Mouse (Mus musculus) liver, embryonic 14.5 days (tissue): ENCODE data around the gene Mamdc4. TPM values are rescaled to one million over a fixed set of nuclear protein-coding genes. Genes with fewer than 3 reads are reported as not detected.

Experiments used
- ATAC-seq: fragments of 200-750 bp; cut with Nextera tagmentation; 2 replicates; pipeline ENCODE4 v1.8.0; 2017; ENCODE audit warnings: moderate number of reproducible peaks, mild to moderate bottlenecking, moderate library complexity; ENCODE audit not compliant: insufficient read depth
- DNase-seq, 3 experiments: peaks; one replicate each; pipeline ENCODE4 v3.0.0-alpha.2; 2012 to 2013; ENCODE audit warnings: low read depth in 3 of 3, low spot score in 3 of 3
- H3K27ac ChIP-seq: fragments of 300-500 bp; sonication (generic); 2 replicates; pipeline ENCODE4 v1.5.1; 2014; ENCODE audit warnings: moderate library complexity, mild to moderate bottlenecking, control low read depth, inconsistent platforms
- H3K27me3 ChIP-seq: fragments of 300-500 bp; sonication (generic); 2 replicates; pipeline ENCODE4 v1.6.1; 2014; ENCODE audit warnings: mild to moderate bottlenecking, low read length, moderate library complexity; ENCODE audit not compliant: control insufficient read depth, insufficient read depth
- H3K36me3 ChIP-seq: fragments of 300-500 bp; sonication (generic); replicated peaks from 2 replicates; pipeline ENCODE4 v1.6.1; 2014; ENCODE audit warnings: low read depth; ENCODE audit not compliant: control insufficient read depth, insufficient read depth
- H3K4me1 ChIP-seq, 2 experiments: fragments of 200-500 bp in 1 of 2; fragments of 300-500 bp in 1 of 2; sonication (generic) in 1 of 2; replicated peaks; 2 replicates each; pipeline ENCODE4 v1.6.1; 2012 to 2014; ENCODE audit warnings: antibody characterized with exemption in 1 of 2, inconsistent platforms in 1 of 2, low read length in 1 of 2; ENCODE audit not compliant: control insufficient read depth in 2 of 2, insufficient read depth in 2 of 2
- H3K4me2 ChIP-seq: fragments of 300-500 bp; sonication (generic); 2 replicates; pipeline ENCODE4 v1.6.1; 2014; ENCODE audit warnings: low read depth, mild to moderate bottlenecking, control low read depth, moderate library complexity
- H3K4me3 ChIP-seq, 2 experiments: fragments of 200-500 bp in 1 of 2; fragments of 300-500 bp in 1 of 2; sonication (generic) in 1 of 2; 2 replicates each; pipeline ENCODE4 v1.5.1; 2012 to 2014; ENCODE audit warnings: low read depth in 2 of 2, low read length in 2 of 2, mild to moderate bottlenecking in 2 of 2, control low read depth in 1 of 2, inconsistent platforms in 1 of 2, moderate library complexity in 1 of 2; ENCODE audit not compliant: insufficient read depth in 1 of 2
- H3K9ac ChIP-seq: fragments of 300-500 bp; sonication (generic); replicated peaks from 2 replicates; pipeline ENCODE4 v1.6.1; 2014; ENCODE audit warnings: mild to moderate bottlenecking, control low read depth, moderate library complexity
- H3K9me3 ChIP-seq: fragments of 300-500 bp; sonication (generic); 2 replicates; pipeline ENCODE4 v1.6.1; 2016; ENCODE audit warnings: low read length, mixed read lengths; ENCODE audit not compliant: control insufficient read depth
- CTCF ChIP-seq: IDR thresholded peaks from 2 replicates; pipeline ENCODE4 v1.5.1; 2016; ENCODE audit warnings: antibody characterized with exemption, low read depth, control low read depth
- EP300 ChIP-seq: IDR thresholded peaks from 2 replicates; pipeline ENCODE4 v1.6.1; 2016; ENCODE audit warnings: antibody characterized with exemption, low read depth
- WGBS: fragments of 180-500 bp; shearing (Covaris S2); extraction: QIAGEN DNeasy Blood & Tissue Kit; methylation state at CpG from one replicate; pipeline ENCODE4 v1.1.7; 2014; ENCODE audit not compliant: insufficient replicate concordance; 5-methylcytosine and 5-hydroxymethylcytosine counted together
- polyA plus RNA-seq, 2 experiments: library from polyadenylated mRNA; depleted of rRNA in 1 of 2; stranded (reverse) in 1 of 2; unstranded in 1 of 2; fragments of >200 nt; fragmentation: Nextera tagmentation in 1 of 2; extraction: Ambion mirVana in 1 of 2; gene quantifications; 2 replicates each; pipeline versions ENCODE4 v1.2.1 to v1.2.3; 2012 to 2014

Gene Mamdc4
- polyA plus RNA-seq, 2 experiments, result 0.25 to 9.7 TPM

DNA sequence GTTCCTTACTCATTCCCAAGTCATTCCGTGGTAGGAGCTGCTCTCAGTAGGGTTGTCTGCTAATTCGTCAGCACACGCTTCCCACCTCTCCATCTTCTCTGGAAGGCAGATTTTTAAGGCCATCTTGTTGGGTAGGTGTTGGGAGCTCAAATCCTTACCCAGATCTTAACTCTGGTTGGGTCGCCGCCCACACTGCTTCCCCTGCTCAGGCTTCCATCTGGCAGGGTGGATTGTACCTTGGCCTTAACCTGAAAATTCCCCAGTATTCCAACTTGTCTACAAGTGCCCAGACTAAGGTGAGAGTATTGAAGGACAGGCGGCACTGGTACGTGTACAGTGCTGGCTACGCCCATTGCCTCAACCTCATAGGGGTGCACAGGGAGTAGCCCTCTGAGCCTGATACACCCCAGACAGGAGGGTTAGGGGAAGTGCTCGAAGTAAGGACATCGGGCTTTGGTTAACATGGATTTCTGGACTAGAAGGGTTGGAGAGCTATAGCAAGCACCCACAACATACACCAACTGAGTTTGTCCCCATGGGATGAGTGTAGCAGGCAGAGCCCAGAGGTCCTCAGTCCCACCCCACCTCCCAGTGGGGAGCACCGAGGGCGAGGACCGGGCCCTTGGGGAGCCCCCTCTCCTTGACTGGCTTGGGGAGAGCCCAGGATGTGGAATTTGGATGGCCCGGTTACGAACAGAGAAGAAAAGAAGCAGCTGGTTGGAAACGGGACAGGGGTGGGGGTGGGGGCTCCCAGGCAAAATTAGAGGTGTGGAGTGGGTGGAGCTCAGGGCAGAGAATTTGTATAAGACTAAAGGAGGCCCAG, 1.6 kb upstream of the Mamdc4 start:
- no peak for DNase-seq
- Histone ChIP-seq H3K4me1 (peaks cover 10 to 13% of the 10 kb centered on the region in 2 experiments), H3K27ac (no peak overlapping the region), H3K9ac (no peak overlapping the region), H3K4me3 (no peak overlapping the region), H3K36me3 (no peaks in the 10 kb centered on the region), H3K9me3 (no peaks in the 10 kb centered on the region), H3K27me3 (peaks cover 58% of the 10 kb centered on the region), H3K4me2 (peak overlapping the region; percentile 86)
- no peak for ATAC-seq
- no peak for TF ChIP-seq EP300
- no peak for TF ChIP-seq CTCF
- 71% methylated on average over 16 of the region's 16 CpGs for WGBS

DNA sequence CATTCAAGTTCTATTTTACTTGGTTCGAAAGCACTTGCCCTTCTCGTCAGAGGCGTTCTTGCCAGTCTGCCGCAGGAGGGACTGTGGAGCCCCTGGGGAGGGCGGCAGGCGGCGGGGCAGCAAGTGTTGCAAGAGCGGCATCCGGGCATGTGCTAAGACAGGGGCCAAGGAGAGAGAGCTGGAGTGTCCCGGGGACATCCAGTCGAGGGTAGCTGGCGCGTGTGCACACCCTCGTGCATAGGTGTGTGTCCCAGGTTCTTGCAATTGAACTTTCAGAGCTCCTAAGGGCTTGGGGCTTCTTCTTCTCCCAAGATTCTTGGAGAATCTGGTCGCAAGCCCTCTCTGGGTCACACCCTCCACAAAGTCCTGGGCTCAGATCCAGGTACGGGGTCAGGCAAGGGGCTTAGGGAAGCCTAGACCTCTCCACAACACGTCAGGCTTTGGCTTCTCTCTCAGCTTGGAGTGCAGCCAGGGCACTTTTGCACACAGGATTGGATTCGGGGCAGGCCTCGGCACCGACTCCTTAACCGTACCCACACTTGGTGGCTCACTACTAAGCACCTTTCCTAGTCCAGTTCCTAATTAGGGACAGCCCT, 885 bp upstream of the Mamdc4 start:
- Histone ChIP-seq H3K4me3 (peak overlapping the region; percentile 59 to 88), H3K9me3 (no peaks in the 10 kb centered on the region), H3K9ac (peak overlapping the region; percentile 57), H3K4me1 (peaks cover 10 to 13% of the 10 kb centered on the region in 2 experiments), H3K4me2 (peak overlapping the region; percentile 86), H3K27me3 (peaks cover 52% of the 10 kb centered on the region), H3K36me3 (no peaks in the 10 kb centered on the region), H3K27ac (no peak overlapping the region)
- ATAC-seq, result no peak
- 22% methylated on average over 21 of the region's 21 CpGs for WGBS
- TF ChIP-seq CTCF (no peak), EP300 (no peak)
- no peak for DNase-seq

DNA sequence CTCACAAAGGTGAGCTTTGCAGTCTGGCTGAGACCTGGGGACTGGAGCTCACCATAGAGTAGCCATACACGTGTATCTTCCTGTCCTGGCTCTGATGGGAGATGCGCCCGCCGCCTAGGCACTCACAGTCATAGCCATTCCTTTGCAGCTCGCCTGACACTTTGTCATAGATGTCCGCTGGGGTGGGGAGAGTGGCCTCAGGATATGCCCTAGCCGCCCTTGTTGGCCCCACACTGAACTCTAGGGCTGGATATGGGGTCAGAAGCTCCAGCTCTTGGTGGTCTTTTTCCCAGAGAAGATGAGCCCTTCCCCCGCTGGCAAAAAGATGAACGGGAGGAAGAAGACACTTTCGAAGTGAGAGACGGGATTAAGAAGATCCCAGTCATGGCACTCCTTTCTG, 509 bp downstream of the Mamdc4 start:
- Histone ChIP-seq H3K27ac (no peak overlapping the region), H3K9me3 (no peaks in the 10 kb centered on the region), H3K4me3 (peak overlapping the region; percentile 59 to 88), H3K36me3 (no peaks in the 10 kb centered on the region), H3K27me3 (peaks cover 38% of the 10 kb centered on the region), H3K4me1 (peaks cover 10 to 13% of the 10 kb centered on the region in 2 experiments), H3K4me2 (peak overlapping the region; percentile 86), H3K9ac (peak overlapping the region; percentile 31)
- no peak for TF ChIP-seq CTCF
- TF ChIP-seq EP300, result no peak
- whole genome bisulfite sequencing, result 13% methylated on average over 11 of the region's 11 CpGs
- DNase-seq, result no peak
- no peak for ATAC-seq

DNA sequence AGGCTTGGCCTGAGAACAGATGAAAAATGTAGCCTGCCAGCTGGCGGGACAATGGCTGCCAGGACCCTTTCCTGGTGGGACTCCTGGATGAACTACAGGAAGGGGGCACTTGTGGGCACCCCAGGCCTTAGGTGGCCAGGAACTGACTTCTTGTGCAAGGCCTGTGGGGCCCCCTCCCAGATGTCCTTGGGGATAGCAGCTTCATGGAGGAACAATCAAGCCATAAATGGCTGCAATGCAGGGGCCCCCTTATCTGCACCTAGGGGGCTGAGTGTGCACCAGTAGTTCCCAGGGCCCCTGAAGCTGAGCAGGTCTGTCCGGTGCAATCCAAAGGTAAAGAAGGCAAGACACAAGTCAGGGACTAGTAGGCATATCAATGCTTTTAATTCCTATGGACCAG, 1.6 kb downstream of the Mamdc4 start:
- H3K9ac ChIP-seq, result no peak overlapping the region
- H3K4me1 ChIP-seq, result peaks cover 10 to 13% of the 10 kb centered on the region in 2 experiments
- H3K9me3 ChIP-seq, result no peaks in the 10 kb centered on the region
- no peaks in the 10 kb centered on the region for H3K36me3 ChIP-seq
- H3K27ac ChIP-seq, result no peak overlapping the region
- no peak for TF ChIP-seq CTCF
- no peak for TF ChIP-seq EP300
- H3K27me3 ChIP-seq, result peaks cover 27% of the 10 kb centered on the region
- peak overlapping the region; percentile 86 for H3K4me2 ChIP-seq
- H3K4me3 ChIP-seq, result no peak overlapping the region
- no peak for ATAC-seq
- DNase-seq, result no peak
- WGBS, result 63% methylated on average over 2 of the region's 2 CpGs

DNA sequence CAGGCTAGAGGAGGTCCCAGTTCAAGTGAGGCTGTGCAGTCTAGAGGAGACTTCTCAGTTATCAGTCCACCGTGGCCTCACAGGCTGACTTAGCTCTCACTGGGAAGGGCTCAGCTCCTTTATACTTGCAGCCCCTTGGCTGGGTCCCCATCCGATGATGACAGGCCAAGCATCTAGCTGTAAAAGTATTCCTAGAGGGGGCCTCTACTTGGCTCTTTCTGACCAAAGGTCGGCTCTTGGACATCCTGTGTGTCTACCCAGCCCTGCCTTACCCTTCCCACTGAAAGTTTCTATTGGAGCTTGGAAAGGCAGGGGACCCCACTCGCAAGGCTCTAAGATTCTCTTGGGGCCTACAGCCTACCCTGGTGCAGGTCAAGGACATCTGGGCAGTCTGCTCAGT, 3.4 kb downstream of the Mamdc4 start:
- Histone ChIP-seq H3K4me3 (no peak overlapping the region), H3K27me3 (peaks cover 8% of the 10 kb centered on the region), H3K4me1 (peaks cover 10 to 13% of the 10 kb centered on the region in 2 experiments), H3K9ac (no peak overlapping the region), H3K4me2 (no peak overlapping the region), H3K9me3 (no peaks in the 10 kb centered on the region), H3K27ac (no peak overlapping the region), H3K36me3 (no peaks in the 10 kb centered on the region)
- no peak for DNase-seq
- TF ChIP-seq EP300, result no peak
- TF ChIP-seq CTCF, result no peak
- ATAC-seq, result no peak
- WGBS, result 63% methylated on average over 4 of the region's 4 CpGs
